Mouse (Mus musculus) neural tube, embryonic 14.5 days (tissue): ENCODE data around the gene Cnot6. TPM values are rescaled to one million over a fixed set of nuclear protein-coding genes. Genes with fewer than 3 reads are reported as not detected.
A peak's percentile ranks its signal among the peaks of the same experiment; 100 is the strongest.

ENCODE experiments used
- ATAC-seq: fragments of 200-750 bp; cut with Nextera tagmentation; 2 replicates; pipeline ENCODE4 v1.8.0; 2017; ENCODE audit warnings: low read depth, mild to moderate bottlenecking, moderate TSS enrichment, moderate library complexity
- H3K27ac ChIP-seq: fragments of 300-500 bp; sonication (generic); 2 replicates; pipeline ENCODE4 v1.5.1; 2014; ENCODE audit warnings: low read depth, mild to moderate bottlenecking, control low read depth, low read length, moderate library complexity, mixed read lengths
- H3K27me3 ChIP-seq: fragments of 300-500 bp; sonication (generic); 2 replicates; pipeline ENCODE4 v1.6.1; 2014; ENCODE audit warnings: low read length; ENCODE audit not compliant: control insufficient read depth, insufficient read depth
- H3K36me3 ChIP-seq: fragments of 300-500 bp; sonication (generic); 2 replicates; pipeline ENCODE4 v1.6.1; 2014; ENCODE audit warnings: low read length, mixed read lengths; ENCODE audit not compliant: control insufficient read depth, insufficient read depth
- H3K4me1 ChIP-seq: fragments of 300-500 bp; sonication (generic); 2 replicates; pipeline ENCODE4 v1.6.1; 2014; ENCODE audit warnings: low read length; ENCODE audit not compliant: control insufficient read depth, insufficient read depth
- H3K4me2 ChIP-seq: fragments of 300-500 bp; sonication (generic); 2 replicates; pipeline ENCODE4 v1.6.1; 2014; ENCODE audit warnings: mild to moderate bottlenecking, low read depth, low read length, control low read depth
- H3K4me3 ChIP-seq: fragments of 300-500 bp; sonication (generic); 2 replicates; pipeline ENCODE4 v1.5.1; 2014; ENCODE audit warnings: low read depth, low read length, control low read depth, mixed read lengths
- H3K9ac ChIP-seq: fragments of 300-500 bp; sonication (generic); replicated peaks from 2 replicates; pipeline ENCODE4 v1.6.1; 2014; ENCODE audit warnings: low read depth, mild to moderate bottlenecking, control low read depth, low read length, mixed read lengths
- H3K9me3 ChIP-seq: fragments of 300-500 bp; sonication (generic); 2 replicates; pipeline ENCODE4 v1.6.1; 2016; ENCODE audit warnings: low read length; ENCODE audit not compliant: control insufficient read depth
- WGBS: fragments of 180-500 bp; shearing (Covaris S2); extraction: QIAGEN DNeasy Blood & Tissue Kit; methylation state at CpG from one replicate; pipeline ENCODE4 v1.1.7; 2014; 5-methylcytosine and 5-hydroxymethylcytosine counted together
- polyA plus RNA-seq: library from polyadenylated mRNA; unstranded; fragments of >200 nt; fragmentation: Nextera tagmentation; extraction: Ambion mirVana; gene quantifications from 2 replicates; pipeline ENCODE4 v1.2.1, GENCODE M21; 2014

Gene Cnot6
- polyA plus RNA-seq, 1 experiment from 2014 or later, result 38.6 TPM

GRCm38 (mm10) chr11:49652401-49653078 is 60.0 kb downstream of the Cnot6 start:
- no peak overlapping the region for H3K9ac ChIP-seq
- no peaks in the 10 kb centered on the region for H3K36me3 ChIP-seq
- peak overlapping the region; percentile 22; the same call in 1 of the 2 replicates for H3K4me2 ChIP-seq
- no peaks in the 10 kb centered on the region for H3K9me3 ChIP-seq
- ATAC-seq, result peak; percentile 80
- WGBS, result 23% methylated on average over 19 of the region's 19 CpGs
- H3K27ac ChIP-seq, result no peak overlapping the region
- H3K27me3 ChIP-seq, result no peaks in the 10 kb centered on the region
- no peaks in the 10 kb centered on the region for H3K4me1 ChIP-seq
- no peak overlapping the region for H3K4me3 ChIP-seq

GRCm38 (mm10) chr11:49651762-49652322 is 60.7 kb downstream of the Cnot6 start:
- Histone ChIP-seq H3K9ac (no peak overlapping the region), H3K36me3 (no peaks in the 10 kb centered on the region), H3K4me3 (no peak overlapping the region), H3K27me3 (no peaks in the 10 kb centered on the region), H3K4me2 (no peak overlapping the region), H3K4me1 (no peaks in the 10 kb centered on the region), H3K9me3 (no peaks in the 10 kb centered on the region), H3K27ac (no peak overlapping the region)
- 92% methylated on average over 10 of the region's 10 CpGs for WGBS
- no peak for ATAC-seq

- Histone ChIP-seq H3K27me3 (no peaks in the 10 kb centered on the region), H3K4me1 (no peaks in the 10 kb centered on the region), H3K27ac (no peak overlapping the region), H3K4me3 (no peak overlapping the region), H3K9ac (no peak overlapping the region), H3K36me3 (no peaks in the 10 kb centered on the region), H3K9me3 (no peaks in the 10 kb centered on the region), H3K4me2 (no peak overlapping the region)
- 78% methylated on average over 16 of the region's 16 CpGs for WGBS
- no peak for ATAC-seq
These were observed 61.3 kb downstream of the Cnot6 start for GRCm38 (mm10) chr11:49650994-49651761.

GRCm38 (mm10) chr11:49650113-49650993 is 62.2 kb downstream of the Cnot6 start:
- H3K9ac ChIP-seq, result no peak overlapping the region
- no peaks in the 10 kb centered on the region for H3K9me3 ChIP-seq
- H3K4me2 ChIP-seq, result no peak overlapping the region
- H3K27ac ChIP-seq, result no peak overlapping the region
- ATAC-seq, result no peak
- H3K4me1 ChIP-seq, result no peaks in the 10 kb centered on the region
- no peaks in the 10 kb centered on the region for H3K27me3 ChIP-seq
- no peak overlapping the region for H3K4me3 ChIP-seq
- no peaks in the 10 kb centered on the region for H3K36me3 ChIP-seq
- WGBS, result 69% methylated on average over 18 of the region's 18 CpGs

- no peak overlapping the region for H3K9ac ChIP-seq
- no peaks in the 10 kb centered on the region for H3K36me3 ChIP-seq
- ATAC-seq, result no peak
- no peak overlapping the region for H3K4me3 ChIP-seq
- no peaks in the 10 kb centered on the region for H3K27me3 ChIP-seq
- no peaks in the 10 kb centered on the region for H3K9me3 ChIP-seq
- no peak overlapping the region for H3K4me2 ChIP-seq
- H3K27ac ChIP-seq, result no peak overlapping the region
- WGBS, result 65% methylated on average over 7 of the region's 8 CpGs
- no peaks in the 10 kb centered on the region for H3K4me1 ChIP-seq
These were observed 66.8 kb downstream of the Cnot6 start for GRCm38 (mm10) chr11:49645677-49646076.

- Histone ChIP-seq H3K4me2 (no peak overlapping the region), H3K9me3 (no peaks in the 10 kb centered on the region), H3K36me3 (no peaks in the 10 kb centered on the region), H3K4me1 (no peaks in the 10 kb centered on the region), H3K27ac (no peak overlapping the region), H3K9ac (no peak overlapping the region), H3K4me3 (no peak overlapping the region), H3K27me3 (peaks cover 16% of the 10 kb centered on the region)
- no peak for ATAC-seq
- 2% methylated on average over 11 of the region's 11 CpGs for WGBS
These were observed 76.1 kb downstream of the Cnot6 start for GRCm38 (mm10) chr11:49636449-49636848.

GRCm38 (mm10) chr11:49635671-49636070 is 76.9 kb downstream of the Cnot6 start:
- Histone ChIP-seq H3K4me2 (no peak overlapping the region), H3K4me1 (no peaks in the 10 kb centered on the region), H3K9ac (no peak overlapping the region), H3K36me3 (no peaks in the 10 kb centered on the region), H3K9me3 (no peaks in the 10 kb centered on the region), H3K4me3 (no peak overlapping the region), H3K27me3 (peaks cover 16% of the 10 kb centered on the region), H3K27ac (no peak overlapping the region)
- WGBS, result 75% methylated on average over 6 of the region's 6 CpGs
- no peak for ATAC-seq

- H3K4me2 ChIP-seq, result peak overlapping the region; percentile 41
- H3K27ac ChIP-seq, result no peak overlapping the region
- H3K4me1 ChIP-seq, result no peaks in the 10 kb centered on the region
- peaks cover 16% of the 10 kb centered on the region for H3K27me3 ChIP-seq
- ATAC-seq, result 0 out of 2 replicates have a peak, but pooled peaks have one; percentile 39
- H3K9me3 ChIP-seq, result no peaks in the 10 kb centered on the region
- WGBS, result 6% methylated on average over 22 of the region's 22 CpGs
- H3K36me3 ChIP-seq, result no peaks in the 10 kb centered on the region
- H3K9ac ChIP-seq, result no peak overlapping the region
- H3K4me3 ChIP-seq, result no peak overlapping the region
These were observed 78.4 kb downstream of the Cnot6 start for GRCm38 (mm10) chr11:49634101-49634500.
